Mouse (Mus musculus) granulocyte monocyte progenitor cell, adult 5-6 weeks (primary cell): ENCODE results near the gene Gm44503. TPM values are rescaled to one million over a fixed set of nuclear protein-coding genes. Genes with fewer than 3 reads are reported as not detected.

Experiments used
- ATAC-seq: replicated peaks from 2 replicates; pipeline ENCODE4 v1.8.0; 2016; ENCODE audit warnings: mild to moderate bottlenecking, moderate TSS enrichment, inconsistent platforms; ENCODE audit not compliant: poor library complexity, severe bottlenecking
- total RNA-seq, 2 experiments: library from RNA; stranded (forward) in 1 of 2; stranded (reverse) in 1 of 2; fragments of 200-712, 200-1000 nt in 1 of 2; fragments of >200 nt in 1 of 2; fragmentation: Nextera tagmentation in 1 of 2; gene quantifications; 2 replicates each; pipeline ENCODE4 v1.2.3; 2014 to 2017

Gm44503 gene
- total RNA-seq, 2 experiments from 2014 or later, result 0.21 TPM; not detected in 1

DNA sequence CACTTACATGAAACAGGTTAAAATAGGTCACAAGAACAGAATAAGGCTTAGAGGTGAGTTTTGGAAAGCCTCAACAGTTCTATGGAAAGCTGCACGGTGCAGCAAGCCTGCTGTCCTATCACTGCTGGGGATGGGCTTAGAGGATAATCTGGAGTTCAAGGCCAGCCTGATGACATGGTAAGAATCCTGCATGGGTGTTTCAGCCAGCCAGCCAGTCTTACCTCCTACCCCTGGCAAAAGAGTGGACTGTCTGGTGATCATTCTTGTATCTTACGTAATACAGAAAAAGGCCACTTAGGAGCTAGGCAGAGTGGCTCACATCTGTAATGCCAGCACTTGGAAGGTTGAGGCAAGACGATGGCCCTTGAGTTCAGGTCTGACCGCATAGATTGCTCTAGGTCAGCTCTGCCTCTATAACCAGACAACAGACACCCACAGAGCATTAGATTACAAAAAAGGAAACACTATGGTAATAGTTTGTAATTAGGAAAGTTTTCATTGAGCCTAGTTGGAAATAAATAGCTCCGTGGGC, 62.0 kb downstream of the Gm44503 start:
- no peak for ATAC-seq

DNA sequence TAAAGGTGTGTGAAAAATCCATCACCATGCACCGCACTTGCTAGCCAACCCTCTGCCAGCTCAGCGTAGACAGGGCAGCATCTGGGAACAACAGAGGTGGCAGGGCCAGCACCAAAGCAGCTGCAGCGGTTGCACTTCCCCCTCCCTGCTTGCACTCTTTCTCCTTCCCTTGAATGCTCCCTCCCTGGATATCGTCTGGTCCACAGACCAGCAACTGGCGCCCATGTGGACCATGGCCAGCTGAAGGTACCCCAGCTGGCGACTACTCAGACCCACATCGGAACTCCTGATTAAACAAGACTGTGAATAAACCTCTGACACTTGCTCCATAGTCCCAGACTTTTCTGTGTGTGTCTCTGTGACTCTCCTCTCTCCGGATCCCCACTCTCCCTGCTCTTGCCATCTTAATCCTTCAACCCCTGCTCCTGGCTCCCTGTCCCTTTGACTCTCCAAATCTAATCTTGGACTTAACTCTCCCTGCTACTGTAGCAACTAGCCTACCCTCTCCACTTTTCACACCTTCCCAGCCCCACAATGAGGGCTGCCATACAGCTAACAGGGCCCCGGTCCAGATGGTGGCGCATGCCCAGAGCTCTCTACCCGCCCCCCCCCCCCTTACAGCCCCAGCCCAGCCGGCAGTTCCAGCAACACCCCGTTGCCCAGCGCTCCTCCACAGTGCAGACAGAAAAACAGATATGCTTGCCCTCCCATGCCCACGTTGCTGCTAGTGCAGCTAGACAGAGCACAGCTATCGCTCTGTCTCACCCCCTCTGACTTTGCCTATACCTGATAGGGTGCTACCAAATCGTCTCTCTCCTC, 67.4 kb downstream of the Gm44503 start:
- no peak for ATAC-seq

DNA sequence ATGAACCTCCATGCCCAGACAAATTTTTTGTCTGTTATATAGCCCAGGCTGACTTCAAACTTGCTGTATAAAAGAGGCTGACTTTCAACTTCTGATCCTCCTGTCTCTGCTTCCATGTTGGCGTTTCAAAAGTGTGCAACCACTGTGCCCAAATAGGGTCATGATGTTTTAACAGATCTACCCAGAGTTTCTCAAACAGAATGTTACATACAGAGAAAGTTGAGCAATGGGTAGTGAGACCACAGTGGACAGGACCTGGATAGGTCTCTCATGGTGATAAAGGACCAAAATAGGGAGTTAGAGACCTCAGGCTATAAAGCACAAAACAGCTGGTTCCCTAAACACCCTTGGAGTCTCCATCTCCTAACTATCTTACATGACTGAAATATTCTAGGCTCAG, 71.8 kb downstream of the Gm44503 start:
- ATAC-seq, result peak; percentile 79

DNA sequence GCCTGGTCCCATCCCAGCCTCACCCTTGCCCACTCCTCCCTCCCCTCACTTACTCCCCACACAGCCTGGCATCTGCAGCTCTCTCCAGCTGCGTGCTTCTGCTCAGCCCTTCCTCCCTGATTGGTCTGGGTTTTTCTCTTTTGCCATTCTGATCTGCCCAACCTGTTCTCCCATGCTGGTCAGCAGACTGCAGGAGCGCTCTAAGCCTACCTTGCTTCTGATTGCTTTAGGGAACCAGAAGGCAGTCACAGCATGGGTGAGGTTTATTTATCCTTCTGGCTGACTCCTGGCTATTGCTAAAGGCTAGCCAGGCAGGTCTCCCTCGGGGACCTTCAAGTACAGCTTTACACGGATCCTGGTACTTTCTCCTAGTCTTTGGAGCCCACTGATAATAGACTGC, 72.8 kb downstream of the Gm44503 start:
- no peak for ATAC-seq

DNA sequence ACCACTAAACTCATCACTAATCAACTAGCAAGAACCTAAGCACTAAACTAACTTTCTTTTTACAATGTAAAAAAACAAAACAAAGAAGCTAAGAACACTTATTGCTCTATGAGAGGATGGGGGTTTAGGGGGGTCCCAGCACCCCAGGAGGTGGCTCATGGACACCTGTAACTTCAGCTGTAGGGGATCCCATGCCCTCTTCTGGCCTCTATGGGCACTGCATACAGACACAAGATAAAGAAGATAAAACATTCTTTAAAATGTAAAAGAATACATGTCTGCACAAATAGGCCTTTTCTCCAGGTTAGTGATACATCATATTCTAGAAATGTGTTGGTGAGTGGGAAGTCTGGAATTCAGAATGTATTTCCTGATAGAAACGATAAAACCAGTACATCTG, 74.8 kb downstream of the Gm44503 start:
- no peak for ATAC-seq

DNA sequence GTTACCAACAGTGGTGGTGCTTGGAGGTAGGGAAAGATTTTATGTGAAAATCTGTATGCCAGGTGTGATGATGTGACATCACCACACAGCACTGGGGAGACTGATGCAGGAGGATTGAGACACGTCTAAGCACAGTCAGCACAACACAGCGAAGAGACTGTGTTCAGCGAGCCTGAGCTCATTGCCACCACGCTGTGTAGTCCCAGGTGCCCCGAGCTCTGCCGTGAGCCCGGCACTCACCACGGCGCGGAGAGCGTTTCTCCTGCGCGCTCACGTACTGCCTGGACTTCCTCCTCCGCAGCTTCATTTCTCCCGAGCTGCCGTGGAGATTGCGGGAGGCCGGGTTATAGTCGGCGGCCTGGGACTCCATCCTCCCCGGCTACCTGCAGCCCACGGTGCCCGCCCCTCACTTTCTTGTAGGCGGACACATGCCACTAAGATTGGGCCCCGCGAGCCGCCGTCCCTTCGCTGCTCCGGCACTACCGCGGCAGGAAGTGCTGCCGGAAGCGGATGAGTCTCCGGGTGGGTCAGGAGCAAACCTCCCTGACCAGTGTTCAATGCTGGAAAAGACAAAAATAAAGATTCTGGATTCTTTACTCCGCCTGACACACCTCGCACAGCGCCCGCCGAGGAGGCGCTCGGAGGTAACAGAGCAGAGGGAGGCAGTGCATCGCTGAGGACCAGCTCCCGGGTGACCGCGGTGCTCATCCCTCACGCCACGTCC, 80.7 kb downstream of the Gm44503 start:
- ATAC-seq, result peak; percentile 79

- no peak for ATAC-seq
These were observed 81.4 kb downstream of the Gm44503 start, which contains the start of gene Pigb for GRCm38 (mm10) chr9:73040080-73040479. Gene Pigb, minus strand, starts transcription at chr9:73040378.

DNA sequence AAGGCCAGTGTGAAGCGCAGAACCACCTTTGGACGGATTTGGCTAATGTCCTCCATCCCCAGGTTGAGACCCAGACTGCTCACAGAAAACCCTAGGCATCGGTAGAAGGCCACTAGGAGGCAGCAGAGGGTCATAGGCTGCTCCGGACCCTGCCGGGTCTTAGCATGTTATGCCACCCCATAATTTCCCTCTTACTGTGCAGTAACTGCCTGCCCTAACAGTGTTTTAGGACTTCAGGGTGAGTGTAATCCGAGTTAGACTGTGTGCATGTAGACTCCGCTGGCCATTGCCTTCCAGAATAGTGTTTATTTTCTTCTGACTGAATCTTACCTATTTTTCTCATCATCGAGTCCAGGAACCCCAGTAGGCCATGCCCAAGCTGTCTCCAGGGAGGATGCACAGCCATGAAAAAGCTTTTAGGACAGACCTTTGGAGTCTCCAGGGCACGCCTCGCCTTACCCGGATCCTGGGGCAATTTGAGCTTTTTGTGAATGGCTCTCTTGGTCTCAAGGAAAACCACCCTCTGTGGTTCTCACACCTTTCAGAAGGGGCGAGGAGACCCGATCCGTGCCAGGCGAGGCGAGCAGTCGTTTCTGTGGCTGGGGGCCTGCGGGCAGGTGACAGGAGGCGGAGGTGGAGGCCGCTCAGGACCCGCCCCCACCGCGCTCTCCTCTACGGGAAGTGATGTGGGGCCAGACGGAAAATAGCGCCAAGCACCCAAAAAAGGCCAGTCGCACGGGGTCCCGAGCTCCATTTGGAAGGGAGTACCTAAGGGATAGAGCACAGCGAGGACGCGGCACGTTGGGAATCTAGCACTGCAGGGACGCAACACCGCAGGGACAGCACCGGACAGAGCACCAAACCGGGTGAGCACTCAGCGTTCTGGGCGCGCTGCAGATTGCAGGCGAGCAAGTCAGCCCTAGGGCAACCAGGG, 85.8 kb downstream of the Gm44503 start, which contains the start of gene Rab27a:
Rab27a (plus strand) TSS at position 709 of the 934 bp plus-strand sequence.
- ATAC-seq, result peak; percentile 74

DNA sequence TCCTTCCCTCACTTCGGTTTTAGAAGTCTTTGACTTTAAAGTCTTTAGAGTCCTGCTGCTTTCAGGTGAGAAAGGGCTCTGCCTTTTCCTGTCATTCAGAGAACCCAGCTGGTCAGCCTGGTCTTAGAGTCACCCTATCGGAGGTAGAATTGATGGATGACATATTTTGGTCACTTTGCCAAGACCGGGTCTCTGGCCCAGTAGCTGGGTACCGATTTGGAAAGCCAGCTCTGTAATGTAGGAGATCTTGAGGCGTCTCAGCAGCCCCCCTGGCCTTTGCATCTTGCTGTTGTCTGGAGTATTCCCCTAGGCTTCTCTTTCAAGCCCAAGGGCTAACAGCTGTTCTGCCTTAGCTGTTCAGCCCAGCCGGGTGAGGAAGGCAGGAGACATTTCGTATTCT, 86.6 kb downstream of the Gm44503 start:
- ATAC-seq, result no peak

DNA sequence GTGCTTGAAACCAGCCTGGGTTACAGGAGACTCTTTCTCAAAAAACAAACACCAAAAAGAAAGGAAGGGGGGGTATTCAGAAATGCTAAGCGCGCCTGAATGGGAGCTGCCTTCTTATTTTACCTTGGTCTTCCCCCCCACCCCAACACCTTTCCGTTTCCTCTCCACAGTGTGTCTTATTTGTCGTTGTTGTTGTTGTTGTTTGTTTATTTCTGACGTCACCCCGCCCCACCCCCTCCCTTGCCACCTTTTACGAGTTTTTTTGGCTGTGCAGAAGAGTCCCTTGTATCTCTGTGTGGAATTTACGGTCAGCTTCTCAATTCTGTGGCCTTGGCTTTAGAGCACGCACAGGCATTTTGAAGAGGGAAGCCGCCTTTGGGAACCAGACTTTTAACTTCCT, 87.1 kb downstream of the Gm44503 start:
- ATAC-seq, result no peak

GRCm38 (mm10) chr9:73047906-73048305, 89.3 kb downstream of the Gm44503 start:
- ATAC-seq, result no peak

GRCm38 (mm10) chr9:73048927-73049326, 90.3 kb downstream of the Gm44503 start:
- ATAC-seq, result peak; percentile 31

DNA sequence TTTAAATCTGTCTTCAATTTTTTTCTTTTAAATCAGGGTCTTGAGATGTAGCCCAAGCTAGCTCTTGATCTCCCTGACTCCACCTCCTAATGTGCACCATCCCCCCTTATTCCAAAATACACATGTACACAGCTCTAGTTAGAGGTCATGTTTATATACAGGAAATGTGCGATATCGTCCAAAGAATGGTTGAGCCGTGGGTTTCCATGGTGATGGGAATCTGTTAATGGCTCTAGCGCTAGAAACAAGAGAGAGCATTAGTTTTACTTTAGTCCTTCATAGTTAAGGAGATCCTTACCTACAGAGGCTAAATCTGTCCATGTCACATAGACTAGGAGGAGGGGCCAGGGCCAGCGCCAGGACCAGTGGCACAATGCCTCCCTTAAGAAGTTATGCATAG, 91.2 kb downstream of the Gm44503 start:
- no peak for ATAC-seq

DNA sequence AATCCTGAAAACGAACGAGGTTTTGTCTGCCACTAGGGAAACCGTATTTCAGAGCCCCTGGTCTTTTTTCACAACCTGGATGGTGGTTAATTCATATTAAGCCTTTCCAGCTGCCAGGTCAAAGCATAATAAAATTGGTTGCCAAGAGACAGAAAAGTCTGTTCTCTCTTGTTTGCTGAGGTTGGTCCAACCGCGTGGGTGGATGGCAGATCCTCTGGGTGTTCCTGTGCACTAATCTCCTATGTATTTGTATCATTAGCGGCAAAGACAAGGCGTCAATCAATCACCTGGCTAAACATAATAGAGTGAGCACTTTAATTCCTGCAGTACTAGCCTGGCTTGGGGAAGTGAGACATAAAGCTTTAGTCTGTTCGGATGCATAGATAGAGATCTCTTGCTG, 92.0 kb downstream of the Gm44503 start:
- ATAC-seq, result no peak; the same call in 1 of the 2 replicates

DNA sequence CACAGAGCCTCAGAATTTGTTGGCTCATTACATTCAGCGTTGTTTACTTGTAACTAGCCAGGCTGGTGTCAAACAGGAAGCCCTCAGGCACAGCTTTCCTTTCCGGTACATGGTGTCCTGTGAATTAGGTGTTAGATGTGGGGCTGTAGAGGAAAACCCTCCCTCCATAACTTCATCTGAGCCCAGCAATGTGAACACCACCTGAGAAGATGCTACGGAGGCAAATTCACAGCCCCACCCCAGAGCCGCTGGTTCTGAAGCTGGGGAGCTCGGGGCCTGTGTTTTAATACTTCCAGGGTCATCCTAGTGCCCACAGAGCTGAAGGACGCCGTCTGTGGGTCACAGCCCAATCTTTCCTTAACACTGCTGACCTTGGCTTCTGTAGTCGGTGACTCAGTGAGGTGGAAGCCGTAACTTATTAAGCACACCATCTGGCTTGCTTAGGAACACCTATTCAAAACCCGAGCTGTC, 96.8 kb downstream of the Gm44503 start:
- ATAC-seq, result no peak

DNA sequence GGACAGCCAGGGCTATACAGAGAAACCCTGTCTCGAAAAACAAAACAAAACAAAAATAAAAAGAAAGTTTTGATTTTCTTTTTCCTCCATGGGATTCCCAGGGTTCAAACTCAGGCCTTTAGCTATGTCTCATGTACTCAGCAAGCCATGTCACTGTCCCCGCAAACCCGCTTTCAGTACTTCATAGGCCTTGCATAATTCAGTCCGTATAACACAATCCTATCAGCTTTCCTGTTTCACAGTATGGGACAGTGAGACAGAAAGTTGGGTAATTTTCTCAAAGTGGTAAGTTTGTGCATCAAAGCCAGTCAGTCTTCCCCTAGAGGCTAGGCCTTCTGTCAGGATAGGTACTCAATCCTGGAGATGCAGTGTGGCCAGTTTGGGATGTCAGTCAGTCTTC, 100.6 kb downstream of the Gm44503 start:
- ATAC-seq, result peak; percentile 64

GRCm38 (mm10) chr9:73063621-73064290, 105.1 kb downstream of the Gm44503 start:
- ATAC-seq, result no peak
